In genomic region chr16:48993559-48994342, GRCm38 (mm10) we compare ENCODE assay signal across 8 mouse cellular contexts. TPM values are rescaled to one million over a fixed set of nuclear protein-coding genes. Genes with fewer than 3 reads are reported as not detected.
DNase-seq lines count a peak whose midpoint lies in the region; TF ChIP-seq lines count a peak whose summit lies in the region.

Gene Dzip3, minus strand, starts transcription at chr16:48994165.
Gene Cip2a, plus strand, starts transcription at chr16:48994185.

- peak within 1 kb of the TSS; percentile 93 for H3K4me3 ChIP-seq in gastrocnemius, adult 2 months
- H3K4me3 ChIP-seq in megakaryocyte, embryonic 14.5 days (replicated peaks): peak within 1 kb of the TSS; percentile 100

- H3K36me3 ChIP-seq in megakaryocyte, embryonic 14.5 days (replicated peaks; ENCODE audit: low read length): peaks cover 16% of the 10 kb centered on the region

- no peaks in the 10 kb centered on the region for H3K27me3 ChIP-seq in megakaryocyte, embryonic 14.5 days (replicated peaks)

- peaks cover 35% of the 10 kb centered on the region for H3K4me1 ChIP-seq in megakaryocyte, embryonic 14.5 days

- H3K27ac ChIP-seq in gastrocnemius, adult 2 months: peak within 1 kb of the TSS; percentile 97

- peak; percentile 91 for DNase-seq in WW6 (ENCODE audit: low read depth, low spot score)
- peak; percentile 92 to 96 for DNase-seq in cerebellum, postnatal 4 days (ENCODE audit: low spot score in 2 of 2)
- DNase-seq in gastrocnemius, adult 2 months: peak; percentile 91
- peak; percentile 56 for DNase-seq in hindlimb bud, embryonic 11.5 days (ENCODE audit: extremely low spot score, low read depth, low spot score)
- peak; percentile 75 to 88 for DNase-seq in left cerebral cortex, adult 8-10 months (ENCODE audit: low spot score in 2 of 2)
- peak; percentile 96 to 97 for DNase-seq in right cerebral cortex, postnatal 10 days (ENCODE audit: low spot score in 2 of 2)
- DNase-seq in urinary bladder, postnatal 25 days (ENCODE audit: low spot score): peak; percentile 82

- H3K9me3 ChIP-seq in megakaryocyte, embryonic 14.5 days: no peaks in the 10 kb centered on the region

- intact Hi-C loops in gastrocnemius, adult 2 months (cut with DNase I): no loop called here

- 0 out of 2 replicates have a peak, but pooled peaks have one; percentile 14 for TF ChIP-seq CTCF in gastrocnemius, adult 2 months (IDR thresholded peaks at IDR 0.05)

RNA-seq across cellular contexts. Expression of gene Dzip3, which starts in this region (rescaled TPM):
- total RNA-seq in gastrocnemius, adult 2 months (2021): 1 to 10 TPM; 3.7 to 4.4 TPM
- total RNA-seq in left cerebral cortex, adult 8-10 months (2022): 10 to 100 TPM; 69.6 to 87.9 (median 78.7) TPM
- polyA plus RNA-seq in megakaryocyte, embryonic 14.5 days (2012; ENCODE audit: insufficient read depth, low replicate concordance): 3.6 and 4.0 TPM in 2 replicates

RNA-seq across cellular contexts. Expression of gene Cip2a, which starts in this region (rescaled TPM):
- under 1 TPM; 0.36 to 0.50 TPM for total RNA-seq in gastrocnemius, adult 2 months (2021)
- 1 to 10 TPM; 2.0 to 4.7 (median 2.5) TPM for total RNA-seq in left cerebral cortex, adult 8-10 months (2022)
- polyA plus RNA-seq in megakaryocyte, embryonic 14.5 days (2012; ENCODE audit: insufficient read depth, low replicate concordance): 1.2 TPM in 1 of 2 replicates, not detected in the other

Comparison
In these comparisons a context has a peak if more than half of its experiments do, and no peak if none do; other contexts are left out.
1. Peak in every context shown above with its lines: DNase-seq, H3K4me3 ChIP-seq and H3K27ac ChIP-seq.
2. RNA of gene Dzip3 (total RNA-seq): 69.6 to 87.9 TPM in left cerebral cortex, adult 8-10 months; 3.7 to 4.4 TPM in gastrocnemius, adult 2 months; every median in the first group is over 10 times any median in the second.